Mouse (Mus musculus): Measurements from ENCODE around the gene Kif21b. TPM values are rescaled to one million over a fixed set of nuclear protein-coding genes. Genes with fewer than 3 reads are reported as not detected.

Kif21b gene
- polyA plus RNA-seq, 1 experiment from 2014 or later: 2.9 TPM

DNA sequence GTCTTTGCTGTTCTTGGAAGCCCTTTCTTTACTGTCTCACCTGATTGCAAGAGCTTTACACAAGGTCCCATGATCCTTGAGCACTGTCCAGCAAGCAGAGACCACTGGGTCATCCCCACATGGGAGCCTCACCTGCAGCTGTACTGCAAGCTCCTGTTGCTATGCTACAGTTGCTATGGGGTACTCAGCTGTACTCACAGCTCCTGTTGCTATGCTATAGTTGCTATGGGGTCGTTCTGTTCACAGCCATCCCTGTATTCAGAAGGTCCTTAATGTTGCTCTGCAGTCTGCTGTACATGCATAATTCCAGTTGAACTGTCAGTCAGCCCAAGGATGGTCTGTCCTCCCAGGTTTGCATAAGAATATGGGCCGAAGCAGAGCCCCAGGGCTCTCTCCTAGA, 34.2 kb downstream of the Kif21b start:
- Histone ChIP-seq H3K9me3 (replicated peaks) (no peaks in the 10 kb centered on the region), H3K27me3 (replicated peaks) (no peaks in the 10 kb centered on the region), H3K4me1 (peaks cover 5% of the 10 kb centered on the region; the same call in 1 of the 2 replicates), H3K9ac (no peak overlapping the region), H3K4me3 (no peak overlapping the region), H3K27ac (no peak overlapping the region), H3K4me2 (no peak overlapping the region), H3K36me3 (peaks cover 42% of the 10 kb centered on the region)
- ATAC-seq: no peak
- 68% methylated on average over 2 of the region's 2 CpGs for WGBS (ENCODE audit: insufficient replicate concordance)

DNA sequence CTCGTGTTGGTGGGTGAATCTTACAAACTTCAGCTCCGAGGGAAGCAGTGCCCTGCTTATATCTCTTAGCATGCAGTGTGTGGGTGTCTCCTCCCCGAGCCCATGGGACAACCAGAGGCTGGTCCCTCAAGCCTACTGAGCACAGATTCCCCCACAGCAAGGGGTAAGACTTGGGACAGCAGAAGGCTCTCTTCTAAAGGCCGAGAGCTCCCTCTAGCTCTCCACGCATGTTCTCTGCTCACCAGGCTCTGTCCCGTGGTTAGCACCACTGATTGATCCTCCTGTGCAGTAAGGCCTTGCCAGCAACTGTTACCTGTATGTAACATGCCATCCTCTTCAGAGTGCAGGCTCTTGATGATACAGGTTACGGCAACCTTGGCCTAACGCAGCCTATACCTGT, 36.5 kb downstream of the Kif21b start:
- Histone ChIP-seq H3K36me3 (peaks cover 36% of the 10 kb centered on the region), H3K27me3 (replicated peaks) (no peaks in the 10 kb centered on the region), H3K4me1 (peaks cover 12% of the 10 kb centered on the region), H3K9ac (no peak overlapping the region), H3K27ac (no peak overlapping the region), H3K9me3 (replicated peaks) (no peaks in the 10 kb centered on the region), H3K4me2 (no peak overlapping the region), H3K4me3 (no peak overlapping the region)
- WGBS (ENCODE audit: insufficient replicate concordance): 67% methylated on average over 8 of the region's 8 CpGs
- no peak for ATAC-seq

DNA sequence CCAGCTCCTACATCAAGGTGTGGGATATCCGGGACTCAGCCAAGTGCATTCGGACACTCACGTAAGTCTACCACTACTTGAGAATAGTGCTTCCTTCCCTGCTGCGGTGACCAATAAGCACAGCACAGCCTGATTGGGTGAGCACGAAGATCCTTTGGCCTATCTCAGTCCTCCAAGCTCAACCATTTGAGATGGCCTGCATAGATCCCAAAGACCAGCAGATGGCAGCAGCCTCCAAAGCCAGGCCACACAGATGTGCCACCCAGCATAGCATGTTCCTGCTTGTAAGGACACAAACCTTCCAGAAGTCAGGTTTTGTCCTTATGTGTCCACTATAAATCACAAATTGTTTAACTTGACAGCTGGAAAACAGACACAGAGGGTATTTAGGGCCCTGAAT, 38.9 kb downstream of the Kif21b start:
- H3K4me3 ChIP-seq: no peak overlapping the region
- no peak overlapping the region for H3K27ac ChIP-seq
- H3K4me1 ChIP-seq: peaks cover 36% of the 10 kb centered on the region
- ATAC-seq: peak; percentile 26; the same call in 1 of the 2 replicates
- WGBS (ENCODE audit: insufficient replicate concordance): 16% methylated on average over 5 of the region's 5 CpGs
- H3K9me3 ChIP-seq (replicated peaks): no peaks in the 10 kb centered on the region
- no peak overlapping the region for H3K9ac ChIP-seq
- peaks cover 29% of the 10 kb centered on the region for H3K36me3 ChIP-seq
- H3K4me2 ChIP-seq: no peak overlapping the region
- no peaks in the 10 kb centered on the region for H3K27me3 ChIP-seq (replicated peaks)

DNA sequence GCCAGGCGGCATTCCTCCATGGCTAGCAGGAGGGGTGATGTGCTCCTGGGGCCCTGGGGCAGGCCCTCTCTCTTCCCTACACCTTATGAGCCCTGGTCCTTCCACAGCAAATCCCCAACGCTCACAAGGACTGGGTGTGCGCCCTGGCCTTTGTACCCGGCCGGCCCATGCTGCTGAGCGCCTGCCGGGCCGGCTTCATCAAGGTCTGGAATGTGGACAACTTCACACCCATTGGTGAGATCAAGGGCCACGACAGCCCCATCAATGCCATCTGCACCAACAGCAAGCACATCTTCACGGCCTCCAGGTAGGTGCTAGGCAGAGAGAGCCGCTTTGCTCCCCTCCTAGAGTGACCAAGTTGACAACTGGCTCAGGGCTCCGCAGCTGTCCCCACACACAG, 41.5 kb downstream of the Kif21b start:
- H3K9ac ChIP-seq: no peak overlapping the region
- no peak overlapping the region for H3K4me3 ChIP-seq
- ATAC-seq: no peak
- H3K27me3 ChIP-seq (replicated peaks): no peaks in the 10 kb centered on the region
- H3K9me3 ChIP-seq (replicated peaks): no peaks in the 10 kb centered on the region
- no peak overlapping the region for H3K4me2 ChIP-seq
- H3K36me3 ChIP-seq: peaks cover 43% of the 10 kb centered on the region
- 83% methylated on average over 12 of the region's 12 CpGs for whole genome bisulfite sequencing (ENCODE audit: insufficient replicate concordance)
- H3K4me1 ChIP-seq: peaks cover 60% of the 10 kb centered on the region
- H3K27ac ChIP-seq: no peak overlapping the region

DNA sequence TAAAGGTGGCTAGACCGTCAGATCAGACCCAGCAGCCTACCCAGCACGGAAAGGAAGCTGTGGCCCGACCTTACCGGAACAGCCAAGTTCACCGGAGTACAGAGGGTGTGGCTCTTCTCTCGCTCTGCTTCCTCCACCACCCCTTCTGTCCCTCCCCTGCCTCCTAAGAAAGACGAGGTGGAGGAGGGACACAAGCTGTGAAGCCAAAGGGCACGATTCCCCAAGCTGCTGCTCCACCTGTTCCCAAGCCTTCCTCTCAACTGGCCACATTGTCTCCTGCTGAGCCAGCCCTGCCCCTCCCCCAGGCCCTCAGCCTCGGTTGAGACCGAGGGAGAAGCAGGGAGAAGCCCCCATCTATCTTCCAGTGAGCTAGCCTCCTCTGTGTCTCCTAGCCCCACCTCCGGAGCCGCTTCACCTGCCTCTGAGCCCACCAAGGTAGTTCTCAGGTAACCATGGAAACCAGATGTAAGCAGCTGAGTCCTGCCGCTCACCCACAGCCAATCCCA, 43.0 kb downstream of the Kif21b start:
- Histone ChIP-seq H3K4me1 (peaks cover 74% of the 10 kb centered on the region), H3K27ac (peak overlapping the region; percentile 51), H3K36me3 (peaks cover 39% of the 10 kb centered on the region), H3K4me2 (peak overlapping the region; percentile 64), H3K9ac (peak overlapping the region; percentile 56), H3K27me3 (replicated peaks) (no peaks in the 10 kb centered on the region), H3K9me3 (replicated peaks) (no peaks in the 10 kb centered on the region), H3K4me3 (peak overlapping the region; percentile 32)
- 22% methylated on average over 13 of the region's 13 CpGs for WGBS (ENCODE audit: insufficient replicate concordance)
- peak; percentile 46 for ATAC-seq

DNA sequence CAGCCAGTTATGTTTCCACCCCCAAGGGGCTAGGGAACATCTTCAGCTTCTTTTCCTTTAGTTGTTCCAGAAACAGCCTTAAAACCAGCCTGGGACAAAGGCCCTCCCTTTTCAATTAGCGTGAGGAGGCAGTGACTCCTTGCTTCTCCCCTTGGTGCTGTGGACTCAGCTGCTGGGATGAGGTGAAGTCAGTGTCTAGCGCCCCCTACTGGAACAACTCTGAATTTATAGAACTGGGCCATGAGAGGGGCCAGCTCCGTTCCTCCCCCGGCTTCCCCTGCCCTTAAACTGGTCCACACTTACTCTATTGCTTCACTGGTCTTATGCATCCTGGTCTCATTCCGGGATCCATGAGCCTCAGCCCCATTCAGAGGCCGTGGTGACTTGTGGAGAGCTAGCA, 44.0 kb downstream of the Kif21b start:
- H3K27me3 ChIP-seq (replicated peaks): no peaks in the 10 kb centered on the region
- H3K36me3 ChIP-seq: peaks cover 39% of the 10 kb centered on the region
- H3K27ac ChIP-seq: no peak overlapping the region
- H3K4me3 ChIP-seq: no peak overlapping the region
- peak overlapping the region; percentile 23; the same call in 1 of the 2 replicates for H3K9ac ChIP-seq
- H3K9me3 ChIP-seq (replicated peaks): no peaks in the 10 kb centered on the region
- WGBS (ENCODE audit: insufficient replicate concordance): 27% methylated on average over 6 of the region's 6 CpGs
- H3K4me1 ChIP-seq: peaks cover 80% of the 10 kb centered on the region
- ATAC-seq: no peak
- peak overlapping the region; percentile 64 for H3K4me2 ChIP-seq

DNA sequence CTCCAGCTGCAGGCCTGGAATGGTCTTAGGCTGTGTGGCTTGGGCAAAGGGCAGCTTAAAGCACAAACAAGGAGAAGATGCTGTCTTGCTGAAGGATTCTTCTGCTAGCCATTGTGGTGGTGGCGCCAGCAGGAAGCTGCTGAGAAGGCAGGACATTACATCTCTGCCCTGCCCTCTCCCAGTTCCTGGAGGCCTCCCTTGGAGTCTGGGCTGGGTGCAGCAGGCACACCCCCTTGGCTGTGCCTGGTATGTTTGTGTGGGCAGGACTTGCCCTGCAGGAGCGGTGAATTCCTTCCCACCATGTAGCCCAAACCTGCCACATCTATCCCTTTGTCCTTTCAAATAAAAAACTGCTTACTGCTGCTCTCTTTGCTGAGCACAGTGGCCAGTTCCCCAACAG, 45.9 kb downstream of the Kif21b start:
- peak overlapping the region; percentile 54; the same call in 1 of the 2 replicates for H3K27ac ChIP-seq
- H3K4me1 ChIP-seq: peaks cover 89% of the 10 kb centered on the region
- peaks cover 30% of the 10 kb centered on the region for H3K36me3 ChIP-seq
- H3K9me3 ChIP-seq (replicated peaks): no peaks in the 10 kb centered on the region
- H3K27me3 ChIP-seq (replicated peaks): no peaks in the 10 kb centered on the region
- H3K4me3 ChIP-seq: no peak overlapping the region
- 73% methylated on average over 2 of the region's 2 CpGs for WGBS (ENCODE audit: insufficient replicate concordance)
- H3K4me2 ChIP-seq: no peak overlapping the region
- no peak for ATAC-seq
- no peak overlapping the region for H3K9ac ChIP-seq

DNA sequence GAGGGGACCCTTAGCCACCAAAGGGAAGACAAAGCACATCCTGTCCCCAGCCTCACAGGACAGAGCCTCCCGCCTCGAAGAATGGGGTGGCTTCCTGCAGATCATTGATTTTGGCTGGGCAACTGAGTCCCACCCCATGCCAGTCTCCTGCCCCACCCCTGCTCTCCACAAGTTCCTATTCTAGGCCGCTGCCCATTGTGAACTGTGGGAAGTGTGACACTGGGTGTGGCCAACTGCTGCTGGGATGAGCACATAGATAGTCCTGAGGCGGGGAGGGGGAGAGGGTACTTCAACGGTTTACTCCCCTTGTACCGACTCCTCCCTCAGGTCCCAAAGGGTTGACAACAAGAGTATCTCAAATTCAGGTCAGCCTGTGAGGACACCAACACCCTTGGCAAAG, 47.6 kb downstream of the Kif21b start:
- peaks cover 87% of the 10 kb centered on the region for H3K4me1 ChIP-seq
- peak overlapping the region; percentile 81 for H3K27ac ChIP-seq
- ATAC-seq: peak; percentile 71
- no peaks in the 10 kb centered on the region for H3K9me3 ChIP-seq (replicated peaks)
- peaks cover 18% of the 10 kb centered on the region for H3K36me3 ChIP-seq
- no peak overlapping the region for H3K4me3 ChIP-seq
- 13% methylated on average over 6 of the region's 6 CpGs for WGBS (ENCODE audit: insufficient replicate concordance)
- no peaks in the 10 kb centered on the region; the same call in 1 of the 2 replicates for H3K27me3 ChIP-seq (replicated peaks)
- H3K4me2 ChIP-seq: peak overlapping the region; percentile 41
- no peak overlapping the region for H3K9ac ChIP-seq

DNA sequence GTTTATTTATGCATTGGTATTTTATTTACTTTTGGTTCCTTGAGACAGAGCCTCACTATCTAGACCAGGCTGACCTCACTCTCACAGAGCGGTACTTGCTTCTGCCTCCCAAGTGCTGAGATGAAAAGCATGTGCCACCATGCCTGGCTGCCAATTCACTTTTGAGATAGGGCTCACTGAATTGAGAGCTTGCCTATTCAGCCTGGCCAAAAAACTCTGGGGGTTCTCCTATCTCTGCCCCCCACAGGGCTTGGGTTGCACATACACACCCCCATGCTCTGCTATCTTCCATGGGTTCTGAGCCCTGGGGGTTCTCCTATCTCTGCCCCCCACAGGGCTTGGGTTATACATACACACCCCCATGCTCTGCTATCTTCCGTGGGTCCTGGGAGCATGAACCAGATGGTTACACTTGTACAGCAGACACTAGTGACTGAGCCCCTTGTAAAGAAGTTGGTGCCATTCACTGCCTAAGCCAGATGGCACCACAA, 48.4 kb downstream of the Kif21b start:
- Histone ChIP-seq H3K4me3 (no peak overlapping the region), H3K27ac (peak overlapping the region; percentile 81), H3K27me3 (replicated peaks) (no peaks in the 10 kb centered on the region; the same call in 1 of the 2 replicates), H3K9me3 (replicated peaks) (no peaks in the 10 kb centered on the region), H3K4me2 (peak overlapping the region; percentile 41; the same call in 1 of the 2 replicates), H3K4me1 (peaks cover 86% of the 10 kb centered on the region), H3K36me3 (peaks cover 14% of the 10 kb centered on the region; the same call in 1 of the 2 replicates), H3K9ac (no peak overlapping the region)
- ATAC-seq: peak; percentile 88
- 11% methylated on average over 2 of the region's 2 CpGs for WGBS (ENCODE audit: insufficient replicate concordance)

DNA sequence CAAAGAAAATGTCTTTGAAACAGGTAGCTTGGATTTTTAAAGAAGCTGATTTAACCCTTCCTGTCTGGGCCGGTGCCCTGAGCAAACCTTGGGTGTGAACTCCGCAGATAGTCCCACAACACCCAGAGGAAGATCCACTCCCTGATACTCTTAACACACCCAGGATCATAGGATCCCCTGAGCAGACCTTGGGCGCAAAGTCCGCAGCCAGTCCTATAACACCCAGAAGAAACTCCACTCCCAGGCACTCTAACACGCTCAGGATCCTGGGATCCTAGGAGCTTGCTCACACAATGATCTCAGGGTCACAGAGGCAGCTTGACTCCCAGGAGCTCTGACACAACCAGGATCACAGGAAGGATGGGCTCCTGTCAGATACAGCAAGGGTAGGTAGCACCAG, 58.8 kb downstream of the Kif21b start:
- Histone ChIP-seq H3K36me3 (no peaks in the 10 kb centered on the region), H3K4me1 (peaks cover 12% of the 10 kb centered on the region), H3K9ac (no peak overlapping the region), H3K9me3 (replicated peaks) (no peaks in the 10 kb centered on the region), H3K27ac (no peak overlapping the region), H3K4me2 (no peak overlapping the region), H3K27me3 (replicated peaks) (peaks cover 18% of the 10 kb centered on the region), H3K4me3 (no peak overlapping the region)
- 74% methylated on average over 5 of the region's 5 CpGs for WGBS (ENCODE audit: insufficient replicate concordance)
- no peak for ATAC-seq

DNA sequence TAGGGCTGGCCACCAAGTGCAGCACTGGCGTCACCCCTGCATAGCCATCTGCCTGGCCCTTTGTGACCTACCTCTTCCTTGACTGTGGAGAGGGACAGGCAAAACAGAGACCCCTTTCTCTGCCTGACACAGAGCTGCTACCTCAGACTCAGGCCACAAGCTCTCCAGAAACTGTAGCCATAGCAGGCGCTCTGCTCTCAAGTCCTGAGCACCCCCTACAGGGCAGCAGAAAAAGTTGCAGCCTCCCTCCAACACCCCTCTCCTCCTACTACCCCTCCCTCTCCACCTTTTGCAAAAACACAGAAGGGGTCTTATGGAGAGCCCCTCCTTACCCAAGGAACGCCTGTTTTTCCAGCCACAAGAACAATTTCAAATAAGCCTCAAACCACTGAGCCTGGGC, 81.6 kb downstream of the Kif21b start, which contains the start of gene Mroh3:
Gene Mroh3 (minus strand): TSS at position 26 of the 400 bp plus-strand sequence.
- Histone ChIP-seq H3K9me3 (replicated peaks) (no peaks in the 10 kb centered on the region), H3K4me3 (no peak within 1 kb of the TSS), H3K27me3 (replicated peaks) (peaks cover 16% of the 10 kb centered on the region; the same call in 1 of the 2 replicates), H3K9ac (no peak within 1 kb of the TSS), H3K4me2 (no peak within 1 kb of the TSS), H3K4me1 (no peaks in the 10 kb centered on the region), H3K36me3 (no peaks in the 10 kb centered on the region), H3K27ac (no peak within 1 kb of the TSS)
- ATAC-seq: no peak
- 24% methylated on average over 3 of the region's 3 CpGs for whole genome bisulfite sequencing (ENCODE audit: insufficient replicate concordance)

DNA sequence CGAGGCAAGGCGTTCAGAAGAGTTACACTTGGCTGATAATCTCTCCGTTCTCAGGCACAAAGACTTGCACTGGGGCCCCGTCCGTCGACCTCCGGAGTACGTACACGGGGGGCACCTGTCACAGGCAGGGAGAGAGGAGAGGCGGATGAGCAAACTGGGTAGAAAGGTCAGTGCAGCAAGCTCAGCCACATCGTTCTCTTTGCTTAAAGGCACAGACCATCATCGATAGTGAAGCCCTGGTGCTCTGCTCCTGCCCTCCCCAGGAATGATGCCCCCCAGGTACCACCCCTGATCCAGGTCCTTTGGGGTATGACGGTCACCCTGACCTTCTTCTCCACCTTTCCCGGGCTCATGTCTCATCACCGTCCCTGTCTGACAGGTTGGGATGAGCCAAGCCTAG, 83.1 kb downstream of the Kif21b start:
- Histone ChIP-seq H3K4me3 (no peak overlapping the region), H3K9ac (no peak overlapping the region), H3K4me2 (no peak overlapping the region), H3K27me3 (replicated peaks) (peaks cover 8% of the 10 kb centered on the region; the same call in 1 of the 2 replicates), H3K9me3 (replicated peaks) (no peaks in the 10 kb centered on the region), H3K27ac (no peak overlapping the region), H3K4me1 (no peaks in the 10 kb centered on the region), H3K36me3 (no peaks in the 10 kb centered on the region)
- WGBS (ENCODE audit: insufficient replicate concordance): 68% methylated on average over 15 of the region's 15 CpGs
- no peak for ATAC-seq
